ENCODE assay signal across 8 mouse cellular contexts in genomic region chr10:5079945-5080468, GRCm38 (mm10). TPM values are rescaled to one million over a fixed set of nuclear protein-coding genes. Genes with fewer than 3 reads are reported as not detected.
DNase-seq lines count a peak whose midpoint lies in the region; ATAC-seq and TF ChIP-seq lines count a peak whose summit lies in the region.
"Had no signal": no experiment of that assay in that cellular context is flagged by ENCODE, and none has a peak within 500 bp of the region (broad histone marks: within the 10 kb centered on the region; RNA-seq: fewer than 3 reads in every experiment).

No protein-coding gene starts in this region.

- no peaks in the 10 kb centered on the region for H3K4me1 ChIP-seq in liver, adult 2 months (ENCODE audit: control insufficient read depth, insufficient read depth, low read length)
- no peaks in the 10 kb centered on the region for H3K4me1 ChIP-seq in liver, embryonic 11.5 days (replicated peaks; ENCODE audit: control insufficient read depth, insufficient read depth, low read length)

- no peaks in the 10 kb centered on the region for H3K9me3 ChIP-seq in liver, embryonic 11.5 days (ENCODE audit: control insufficient read depth, low read length)

- DNase-seq in liver, adult 2 months (ENCODE audit: extremely low read depth, low read depth, low spot score), result peak; percentile 12
- DNase-seq in liver, embryonic 11.5 days (ENCODE audit: low spot score), result no peak
- peak; percentile 12 for DNase-seq in adrenal gland, adult 8-10 months
- DNase-seq in cerebellum, postnatal 14 days, result peak; percentile 38 to 54
- DNase-seq in lung, postnatal 4 days, result peak; percentile 37 to 61
- DNase-seq in c-Kit-positive CD71-positive TER-119-positive erythroid progenitor cells, embryonic 14.5 days (ENCODE audit: low spot score), result no peak

- H3K36me3 ChIP-seq in liver, adult 2 months (ENCODE audit: control insufficient read depth, insufficient read depth, low read length), result peaks cover 31% of the 10 kb centered on the region
- H3K36me3 ChIP-seq in liver, embryonic 11.5 days (ENCODE audit: control insufficient read depth, insufficient read depth, low read length), result no peaks in the 10 kb centered on the region

- TF ChIP-seq CTCF in liver, adult 2 months (IDR thresholded peaks at IDR 0.05; ENCODE audit: low read depth, low read length), result no peak

- no peak overlapping the region for H3K4me2 ChIP-seq in liver, embryonic 11.5 days

- ATAC-seq in liver, embryonic 11.5 days (replicated peaks; ENCODE audit: low FRiP score), result no peak
- ATAC-seq in inflammation-experienced regulatory T-cells, adult 6 months, result peak; percentile 48

- H3K79me2 ChIP-seq in liver, adult 2 months (ENCODE audit: control insufficient read depth, insufficient read depth, low read length), result no peaks in the 10 kb centered on the region; the same call in 1 of the 2 replicates

- no peak overlapping the region for H3K4me3 ChIP-seq in liver, adult 2 months (ENCODE audit: insufficient read depth, low read depth, low read length)
- H3K4me3 ChIP-seq in liver, embryonic 11.5 days (ENCODE audit: low read depth, low read length), result no peak overlapping the region

- H3K27me3 ChIP-seq in liver, adult 2 months (ENCODE audit: control insufficient read depth, insufficient read depth, low read length), result no peaks in the 10 kb centered on the region
- H3K27me3 ChIP-seq in liver, embryonic 11.5 days (replicated peaks; ENCODE audit: control insufficient read depth, insufficient read depth, low read length), result no peaks in the 10 kb centered on the region

- TF ChIP-seq POLR2A in liver, adult 2 months (IDR thresholded peaks at IDR 0.05; ENCODE audit: extremely low read depth, insufficient read depth, low read length), result no peak

- WGBS in liver, adult 2 months, result 65% methylated on average over 9 of the region's 9 CpGs
- 74% methylated on average over 9 of the region's 9 CpGs for WGBS in liver, embryonic 11.5 days

- H3K9ac ChIP-seq in liver, adult 2 months (ENCODE audit: low read depth, low read length), result no peak overlapping the region
- H3K9ac ChIP-seq in liver, embryonic 11.5 days (ENCODE audit: low read depth, low read length), result no peak overlapping the region
- H3K9ac ChIP-seq: liver, embryonic 14.5 days had no signal

- no peak overlapping the region for H3K27ac ChIP-seq in liver, adult 2 months (replicated peaks; ENCODE audit: insufficient read depth, low read depth, low read length)
- no peak overlapping the region for H3K27ac ChIP-seq in liver, embryonic 11.5 days (ENCODE audit: low read depth, low read length)
- H3K27ac ChIP-seq: liver, embryonic 14.5 days had no signal

RNA-seq across cellular contexts. Expression of gene Gm10097, which starts 11.0 kb away (rescaled TPM):
- not detected in 2 replicates for total RNA-seq in liver, adult 2 months (2014; rRNA removed)
- polyA plus RNA-seq in liver, adult 2 months (2012; rRNA removed), result not detected in 2 replicates
- polyA plus RNA-seq in liver, embryonic 11.5 days (2014; fragmentation: Nextera tagmentation; extraction: Ambion mirVana), result 0.05 and 0.08 TPM in 2 replicates
- not detected for total RNA-seq in adrenal gland, adult 8-10 months (2022)
- under 1 TPM; 0.29 to 0.59 (median 0.46) TPM for polyA plus RNA-seq in inflammation-experienced regulatory T-cells, adult 6 months (2017; shearing (Covaris generic))

Comparison
In these comparisons a context has a peak if more than half of its experiments do, and no peak if none do; other contexts are left out.
1. DNase-seq: peak in liver, adult 2 months (single experiment), adrenal gland, adult 8-10 months (single experiment), cerebellum, postnatal 14 days (2 of 2) and lung, postnatal 4 days (2 of 2); none in liver, embryonic 11.5 days (single experiment) and c-Kit-positive CD71-positive TER-119-positive erythroid progenitor cells, embryonic 14.5 days (single experiment).